Comparison of ENCODE assay signal across 20 mouse cellular contexts in genomic region chr8:81772855-81773254, GRCm38 (mm10).
A peak's percentile ranks its signal among the peaks of the same experiment; 100 is the strongest.
DNase-seq lines count a peak whose midpoint lies in the region; ATAC-seq lines count a peak whose summit lies in the region.
"Had no signal": no experiment of that assay in that cellular context is flagged by ENCODE, and none has a peak within 500 bp of the region (broad histone marks: within the 10 kb centered on the region; RNA-seq: fewer than 3 reads in every experiment).

No protein-coding gene starts in this region.

- H3K9me3 ChIP-seq in liver, embryonic 15.5 days (replicated peaks): no peaks in the 10 kb centered on the region
- H3K9me3 ChIP-seq in liver, embryonic 12.5 days (replicated peaks): no peaks in the 10 kb centered on the region
- H3K9me3 ChIP-seq: embryonic facial prominence, embryonic 15.5 days; forebrain, embryonic 10.5 days; heart, embryonic 12.5 days; hindbrain, embryonic 10.5 days had no signal

- H3K36me3 ChIP-seq in liver, embryonic 15.5 days (replicated peaks): no peaks in the 10 kb centered on the region
- no peaks in the 10 kb centered on the region for H3K36me3 ChIP-seq in liver, embryonic 12.5 days
- H3K36me3 ChIP-seq: embryonic facial prominence, embryonic 15.5 days; forebrain, embryonic 10.5 days; heart, embryonic 12.5 days; hindbrain, embryonic 10.5 days had no signal

- no peaks in the 10 kb centered on the region for H3K27me3 ChIP-seq in liver, embryonic 15.5 days
- no peaks in the 10 kb centered on the region for H3K27me3 ChIP-seq in liver, embryonic 12.5 days (replicated peaks)
- H3K27me3 ChIP-seq: embryonic facial prominence, embryonic 15.5 days; heart, embryonic 12.5 days had no signal

- no peak overlapping the region for H3K9ac ChIP-seq in liver, embryonic 15.5 days
- no peak overlapping the region for H3K9ac ChIP-seq in liver, embryonic 12.5 days
- H3K9ac ChIP-seq: embryonic facial prominence, embryonic 15.5 days; heart, embryonic 12.5 days; hindbrain, embryonic 14.5 days had no signal

- ATAC-seq in liver, embryonic 15.5 days (ENCODE audit: insufficient read depth): no peak
- ATAC-seq in liver, embryonic 12.5 days: no peak
- ATAC-seq in CD4-positive, CD25-positive, alpha-beta regulatory T cell, adult 4 months: peak; percentile 17
- ATAC-seq: forebrain, embryonic 14.5 days; Patski had no signal

- peaks cover 24% of the 10 kb centered on the region for H3K4me1 ChIP-seq in liver, embryonic 15.5 days (replicated peaks)
- peaks cover 52% of the 10 kb centered on the region for H3K4me1 ChIP-seq in liver, embryonic 12.5 days

- peak; percentile 41 for DNase-seq in CD4-positive helper T cell, adult 2 months (ENCODE audit: low read depth, low spot score)
- peak; percentile 50 for DNase-seq in naive thymus-derived CD4-positive, alpha-beta T cell, adult 2 months (ENCODE audit: low read depth)
- no peak for DNase-seq in cerebellum, postnatal 4 days (ENCODE audit: low spot score in 2 of 2)
- DNase-seq: adrenal gland, adult 2 months; adrenal gland, postnatal 36 days; cerebellum, adult 2 months; cerebellum, postnatal 10 days; embryo, embryonic 11 days; gastrocnemius, adult 2 months; gastrocnemius, postnatal 25 days had no signal

- no peak overlapping the region for H3K4me2 ChIP-seq in liver, embryonic 15.5 days
- H3K4me2 ChIP-seq in liver, embryonic 12.5 days: no peak overlapping the region
- H3K4me2 ChIP-seq: embryonic facial prominence, embryonic 15.5 days; heart, embryonic 12.5 days; hindbrain, embryonic 14.5 days had no signal

- 0 out of 2 replicates have a peak overlapping the region, but pooled peaks have one; percentile 60 for H3K27ac ChIP-seq in liver, embryonic 15.5 days (replicated peaks)
- H3K27ac ChIP-seq in liver, embryonic 12.5 days: no peak overlapping the region
- H3K27ac ChIP-seq: embryonic facial prominence, embryonic 15.5 days; forebrain, embryonic 10.5 days; gastrocnemius, adult 2 months; hindbrain, embryonic 10.5 days; hindbrain, embryonic 14.5 days had no signal

- H3K4me3 ChIP-seq in liver, embryonic 15.5 days (replicated peaks): no peak overlapping the region
- no peak overlapping the region for H3K4me3 ChIP-seq in liver, embryonic 12.5 days
- H3K4me3 ChIP-seq: embryonic facial prominence, embryonic 15.5 days; forebrain, embryonic 10.5 days; gastrocnemius, adult 2 months; heart, embryonic 12.5 days; hindbrain, embryonic 10.5 days had no signal

- WGBS in liver, embryonic 15.5 days (ENCODE audit: insufficient replicate concordance): 76% methylated on average over 5 of the region's 5 CpGs
- 71% methylated on average over 5 of the region's 5 CpGs for WGBS in liver, embryonic 12.5 days (ENCODE audit: insufficient replicate concordance)

Comparison
In these comparisons a context has a peak if more than half of its experiments do, and no peak if none do; other contexts are left out.
1. DNase-seq: peak in CD4-positive helper T cell, adult 2 months (single experiment) and naive thymus-derived CD4-positive, alpha-beta T cell, adult 2 months (single experiment); none in cerebellum, postnatal 4 days (0 of 2).